Mouse (Mus musculus) forebrain, embryonic 15.5 days (tissue): ENCODE measurements around the gene Map3k14. TPM values are rescaled to one million over a fixed set of nuclear protein-coding genes. Genes with fewer than 3 reads are reported as not detected.

ENCODE experiments used
- ATAC-seq: fragments of 200-750 bp; cut with Nextera tagmentation; replicated peaks from 2 replicates; pipeline ENCODE4 v1.8.0; 2017; ENCODE audit warnings: mild to moderate bottlenecking, moderate TSS enrichment, moderate library complexity
- H3K27ac ChIP-seq: fragments of 300-500 bp; sonication (generic); replicated peaks from 2 replicates; pipeline ENCODE4 v1.5.1; 2015; ENCODE audit warnings: mild to moderate bottlenecking, inconsistent platforms
- H3K27me3 ChIP-seq: fragments of 300-500 bp; sonication (generic); 2 replicates; pipeline ENCODE4 v1.6.1; 2015; ENCODE audit warnings: inconsistent platforms
- H3K36me3 ChIP-seq: fragments of 300-500 bp; sonication (generic); 2 replicates; pipeline ENCODE4 v1.6.1; 2015; ENCODE audit warnings: mild to moderate bottlenecking, inconsistent platforms
- H3K4me1 ChIP-seq: fragments of 300-500 bp; sonication (generic); 2 replicates; pipeline ENCODE4 v1.6.1; 2015; ENCODE audit warnings: inconsistent platforms
- H3K4me2 ChIP-seq: fragments of 300-500 bp; sonication (generic); replicated peaks from 2 replicates; pipeline ENCODE4 v1.6.1; 2015; ENCODE audit warnings: mild to moderate bottlenecking, inconsistent platforms
- H3K4me3 ChIP-seq: fragments of 300-500 bp; sonication (generic); 2 replicates; pipeline ENCODE4 v1.5.1; 2015; ENCODE audit warnings: mild to moderate bottlenecking, inconsistent platforms
- H3K9ac ChIP-seq: fragments of 300-500 bp; sonication (generic); replicated peaks from 2 replicates; pipeline ENCODE4 v1.6.1; 2015; ENCODE audit warnings: mild to moderate bottlenecking, inconsistent platforms
- H3K9me3 ChIP-seq: fragments of 300-500 bp; sonication (generic); 2 replicates; pipeline ENCODE4 v1.6.1; 2016; ENCODE audit warnings: inconsistent platforms
- WGBS: fragments of 180-500 bp; shearing (Covaris S2); methylation state at CpG from one replicate; pipeline ENCODE4 v1.1.7; 2015; ENCODE audit warnings: mixed read lengths; 5-methylcytosine and 5-hydroxymethylcytosine counted together
- polyA plus RNA-seq: library from polyadenylated mRNA; unstranded; fragments of >200 nt; fragmentation: Nextera tagmentation; extraction: Ambion mirVana; gene quantifications from 2 replicates; pipeline ENCODE4 v1.2.1, GENCODE M21; 2015

Map3k14 gene
- polyA plus RNA-seq, 1 experiment from 2014 or later: 3.9 TPM

DNA sequence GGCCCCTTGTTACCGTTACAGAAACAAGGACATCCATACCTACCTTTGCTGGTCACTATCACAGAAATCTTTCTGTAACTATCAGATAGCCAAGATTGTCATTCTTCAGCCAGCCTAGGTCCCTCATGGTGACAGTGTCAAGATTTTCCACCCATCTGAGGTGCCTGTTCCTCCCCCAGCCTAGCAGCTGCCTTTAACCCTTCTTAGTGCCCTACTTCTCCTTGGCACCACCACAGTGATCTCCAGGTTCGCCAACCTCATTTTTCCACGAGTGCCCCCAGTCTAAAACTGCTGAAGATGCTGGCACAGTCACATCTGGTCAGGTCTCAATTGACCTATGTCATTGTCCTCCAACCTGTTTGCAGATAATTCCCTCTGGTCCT is 97.2 kb downstream of the Map3k14 start:
- peaks cover 16% of the 10 kb centered on the region for H3K4me1 ChIP-seq
- ATAC-seq: no peak; the same call in 1 of the 2 replicates
- H3K9me3 ChIP-seq: no peaks in the 10 kb centered on the region
- H3K27me3 ChIP-seq: peaks cover 41% of the 10 kb centered on the region
- H3K9ac ChIP-seq: peak overlapping the region; percentile 66; the same call in 1 of the 2 replicates
- H3K4me3 ChIP-seq: peak overlapping the region; percentile 52
- peak overlapping the region; percentile 74 for H3K4me2 ChIP-seq
- no peaks in the 10 kb centered on the region for H3K36me3 ChIP-seq
- WGBS: 56% methylated on average over 3 of the region's 3 CpGs
- no peak overlapping the region for H3K27ac ChIP-seq

Other genes with a start within 250 kb of the Map3k14 start
- gene Nmt1, start 239.3 kb downstream of the Map3k14 start, polyA plus RNA-seq: 41.0 and 43.9 TPM in 2 replicates
- 152 and 168 TPM in 2 replicates for gene Dcakd, start 239.1 kb downstream of the Map3k14 start, polyA plus RNA-seq
- gene Plcd3, start 165.8 kb downstream of the Map3k14 start, polyA plus RNA-seq: 1.9 and 2.3 TPM in 2 replicates
- gene Acbd4, start 165.8 kb downstream of the Map3k14 start, polyA plus RNA-seq: 14.6 and 14.8 TPM in 2 replicates
- 3.4 and 3.8 TPM in 2 replicates for gene Hexim1, start 151.2 kb downstream of the Map3k14 start, polyA plus RNA-seq
- gene Hexim2, start 135.0 kb downstream of the Map3k14 start, polyA plus RNA-seq: 20.8 and 23.8 TPM in 2 replicates
- 1.7 and 3.1 TPM in 2 replicates for gene Fmnl1, start 96.4 kb downstream of the Map3k14 start, polyA plus RNA-seq
- gene 1700023F06Rik, start 58.9 kb downstream of the Map3k14 start, polyA plus RNA-seq: 0.75 and 0.98 TPM in 2 replicates
- 0.15 and 0.38 TPM in 2 replicates for gene Spata32, start 49.0 kb downstream of the Map3k14 start, polyA plus RNA-seq
- 2.5 and 3.0 TPM in 2 replicates for gene Arhgap27, start 96.2 kb upstream of the Map3k14 start, polyA plus RNA-seq
- 8.8 and 8.9 TPM in 2 replicates for gene Plekhm1, start 145.2 kb upstream of the Map3k14 start, polyA plus RNA-seq
- gene Lrrc37a, start 237.1 kb upstream of the Map3k14 start, polyA plus RNA-seq: not detected in 2 replicates